Mouse (Mus musculus) embryonic facial prominence, embryonic 10.5 days (tissue): ENCODE data around the gene Ptges2. TPM values are rescaled to one million over a fixed set of nuclear protein-coding genes. Genes with fewer than 3 reads are reported as not detected.
"Not testable (repeated sequence)": the region's sequence is repeated elsewhere in the genome, so short reads cannot be mapped to it uniquely, and the experiment has no call there.

ENCODE experiments used
- DNase-seq: peaks from one replicate; pipeline ENCODE4 v3.0.0-alpha.2; 2017; ENCODE audit warnings: low spot score
- H3K27ac ChIP-seq: fragments of 300-500 bp; sonication (generic); replicated peaks from 2 replicates; pipeline ENCODE4 v1.5.1; 2016; ENCODE audit warnings: mild to moderate bottlenecking
- H3K27me3 ChIP-seq: fragments of 300-500 bp; sonication (generic); replicated peaks from 2 replicates; pipeline ENCODE4 v1.6.1; 2016; ENCODE audit warnings: low read depth, mild to moderate bottlenecking; ENCODE audit not compliant: poor library complexity, severe bottlenecking
- H3K36me3 ChIP-seq: fragments of 300-500 bp; sonication (generic); replicated peaks from 2 replicates; pipeline ENCODE4 v1.6.1; 2016; ENCODE audit warnings: mild to moderate bottlenecking, moderate library complexity
- H3K4me1 ChIP-seq: fragments of 300-500 bp; sonication (generic); 2 replicates; pipeline ENCODE4 v1.6.1; 2016
- H3K4me3 ChIP-seq: fragments of 300-500 bp; sonication (generic); 2 replicates; pipeline ENCODE4 v1.5.1; 2016; ENCODE audit warnings: mild to moderate bottlenecking, moderate library complexity
- H3K9me3 ChIP-seq: fragments of 300-500 bp; sonication (generic); 2 replicates; pipeline ENCODE4 v1.6.1; 2016; ENCODE audit warnings: mild to moderate bottlenecking
- WGBS: fragments of 180-500 bp; shearing (Covaris S2); methylation state at CpG from one replicate; pipeline ENCODE4 v1.1.7; 2016; 5-methylcytosine and 5-hydroxymethylcytosine counted together
- polyA plus RNA-seq: library from polyadenylated mRNA; unstranded; fragments of >200 nt; fragmentation: Nextera tagmentation; extraction: Ambion mirVana; gene quantifications from 2 replicates; pipeline ENCODE4 v1.2.1, GENCODE M21; 2016

Gene Ptges2
- polyA plus RNA-seq, 1 experiment from 2014 or later: 32.5 TPM

- no peaks in the 10 kb centered on the region for H3K27me3 ChIP-seq
- H3K4me1 ChIP-seq: peaks cover 49% of the 10 kb centered on the region
- no peak for DNase-seq
- WGBS: 76% methylated on average over 3 of the region's 3 CpGs
- H3K27ac ChIP-seq: no peak overlapping the region
- H3K9me3 ChIP-seq: no peaks in the 10 kb centered on the region
- no peaks in the 10 kb centered on the region for H3K36me3 ChIP-seq
- H3K4me3 ChIP-seq: no peak overlapping the region
Observed at GRCm38 (mm10) chr2:32357710-32358109, 38.0 kb upstream of the Ptges2 start.

- Histone ChIP-seq H3K4me3 (no peak overlapping the region), H3K27me3 (no peaks in the 10 kb centered on the region), H3K4me1 (peaks cover 47% of the 10 kb centered on the region), H3K27ac (no peak overlapping the region), H3K9me3 (no peaks in the 10 kb centered on the region), H3K36me3 (no peaks in the 10 kb centered on the region)
- no peak for DNase-seq
- WGBS: 68% methylated on average over 10 of the region's 10 CpGs
Observed at GRCm38 (mm10) chr2:32358381-32358780, 37.3 kb upstream of the Ptges2 start.

- peaks cover 51% of the 10 kb centered on the region for H3K4me1 ChIP-seq
- H3K9me3 ChIP-seq: no peaks in the 10 kb centered on the region
- peaks cover 18% of the 10 kb centered on the region for H3K36me3 ChIP-seq
- H3K4me3 ChIP-seq: peak overlapping the region; percentile 54
- DNase-seq: peak; percentile 81
- no peak overlapping the region for H3K27ac ChIP-seq
- 4% methylated on average over 14 of the region's 14 CpGs for WGBS
- no peaks in the 10 kb centered on the region for H3K27me3 ChIP-seq
Observed at GRCm38 (mm10) chr2:32360741-32361140, 35.0 kb upstream of the Ptges2 start.

GRCm38 (mm10) chr2:32361437-32361836 lies 34.3 kb upstream of the Ptges2 start:
- WGBS: 1% methylated on average over 24 of the region's 24 CpGs
- DNase-seq: peak; percentile 80
- no peaks in the 10 kb centered on the region for H3K9me3 ChIP-seq
- H3K4me1 ChIP-seq: peaks cover 51% of the 10 kb centered on the region
- no peaks in the 10 kb centered on the region for H3K27me3 ChIP-seq
- peak overlapping the region; percentile 52 for H3K27ac ChIP-seq
- peaks cover 25% of the 10 kb centered on the region for H3K36me3 ChIP-seq
- peak overlapping the region; percentile 54 for H3K4me3 ChIP-seq

GRCm38 (mm10) chr2:32362274-32362673 lies 33.4 kb upstream of the Ptges2 start:
- H3K36me3 ChIP-seq: peaks cover 34% of the 10 kb centered on the region
- 40% methylated on average over 5 of the region's 5 CpGs for WGBS
- H3K27ac ChIP-seq: peak overlapping the region; percentile 95
- H3K4me3 ChIP-seq: peak overlapping the region; percentile 90
- not testable (repeated sequence) for H3K27me3 ChIP-seq, DNase-seq, H3K9me3 ChIP-seq
- peaks cover 51% of the 10 kb centered on the region for H3K4me1 ChIP-seq

- H3K4me3 ChIP-seq: peak overlapping the region; percentile 90
- peak; percentile 93 for DNase-seq
- peaks cover 46% of the 10 kb centered on the region for H3K4me1 ChIP-seq
- peaks cover 40% of the 10 kb centered on the region for H3K36me3 ChIP-seq
- WGBS: under 1% methylated on average over 53 of the region's 53 CpGs
- H3K27ac ChIP-seq: peak overlapping the region; percentile 95
- H3K27me3 ChIP-seq: no peaks in the 10 kb centered on the region
- H3K9me3 ChIP-seq: no peaks in the 10 kb centered on the region
Observed at GRCm38 (mm10) chr2:32362817-32363340, 32.8 kb upstream of the Ptges2 start.

- H3K27ac ChIP-seq: peak overlapping the region; percentile 95
- WGBS: 9% methylated on average over 19 of the region's 19 CpGs
- H3K36me3 ChIP-seq: peaks cover 46% of the 10 kb centered on the region
- H3K9me3 ChIP-seq: no peaks in the 10 kb centered on the region
- no peak for DNase-seq
- no peaks in the 10 kb centered on the region for H3K27me3 ChIP-seq
- peak overlapping the region; percentile 90 for H3K4me3 ChIP-seq
- peaks cover 46% of the 10 kb centered on the region for H3K4me1 ChIP-seq
Observed at GRCm38 (mm10) chr2:32363376-32364106, 32.2 kb upstream of the Ptges2 start.

GRCm38 (mm10) chr2:32364121-32364520 lies 31.6 kb upstream of the Ptges2 start:
- Histone ChIP-seq H3K27ac (peak overlapping the region; percentile 95; the same call in 1 of the 2 replicates), H3K36me3 (peaks cover 52% of the 10 kb centered on the region), H3K4me3 (peak overlapping the region; percentile 90), H3K9me3 (no peaks in the 10 kb centered on the region), H3K4me1 (peaks cover 45% of the 10 kb centered on the region), H3K27me3 (no peaks in the 10 kb centered on the region)
- DNase-seq: no peak
- WGBS: 88% methylated on average over 8 of the region's 8 CpGs

GRCm38 (mm10) chr2:32367315-32367714 lies 28.4 kb upstream of the Ptges2 start:
- no peak for DNase-seq
- H3K4me1 ChIP-seq: peaks cover 20% of the 10 kb centered on the region
- H3K27me3 ChIP-seq: no peaks in the 10 kb centered on the region
- no peaks in the 10 kb centered on the region for H3K9me3 ChIP-seq
- H3K36me3 ChIP-seq: peaks cover 84% of the 10 kb centered on the region
- no peak overlapping the region for H3K4me3 ChIP-seq
- H3K27ac ChIP-seq: no peak overlapping the region
- 94% methylated on average over 5 of the region's 5 CpGs for WGBS

- 84% methylated on average over 10 of the region's 10 CpGs for WGBS
- Histone ChIP-seq H3K27ac (no peak overlapping the region), H3K9me3 (no peaks in the 10 kb centered on the region), H3K27me3 (no peaks in the 10 kb centered on the region), H3K4me1 (peaks cover 3% of the 10 kb centered on the region; the same call in 1 of the 2 replicates), H3K36me3 (peaks cover 100% of the 10 kb centered on the region), H3K4me3 (no peak overlapping the region)
- no peak for DNase-seq
Observed at GRCm38 (mm10) chr2:32374191-32374590, 21.5 kb upstream of the Ptges2 start.

GRCm38 (mm10) chr2:32375317-32375940 lies 20.3 kb upstream of the Ptges2 start:
- Histone ChIP-seq H3K9me3 (no peaks in the 10 kb centered on the region), H3K27me3 (peaks cover 4% of the 10 kb centered on the region; the same call in 1 of the 2 replicates), H3K36me3 (peaks cover 95% of the 10 kb centered on the region), H3K4me1 (peaks cover 3% of the 10 kb centered on the region; the same call in 1 of the 2 replicates), H3K4me3 (no peak overlapping the region), H3K27ac (no peak overlapping the region)
- WGBS: 92% methylated on average over 13 of the region's 13 CpGs
- DNase-seq: no peak

GRCm38 (mm10) chr2:32376963-32377362 lies 18.7 kb upstream of the Ptges2 start:
- WGBS: 92% methylated on average over 10 of the region's 10 CpGs
- Histone ChIP-seq H3K4me1 (peaks cover 13% of the 10 kb centered on the region), H3K27me3 (peaks cover 9% of the 10 kb centered on the region), H3K4me3 (no peak overlapping the region), H3K36me3 (peaks cover 80% of the 10 kb centered on the region), H3K9me3 (no peaks in the 10 kb centered on the region), H3K27ac (no peak overlapping the region)
- no peak for DNase-seq
